Mouse (Mus musculus): ENCODE data around the gene Avp.

- TF ChIP-seq POLR2A (IDR thresholded peaks at IDR 0.05; ENCODE audit: borderline replicate concordance, low read depth, low read length), result no peak
- TF ChIP-seq CTCF (IDR thresholded peaks at IDR 0.05; ENCODE audit: low read depth, low read length), result no peak
These were observed 6.5 kb downstream of the Avp start, which contains the start of gene Oxt for GRCm38 (mm10) chr2:130575873-130576272.
